Mouse (Mus musculus): Measurements from ENCODE around the gene Btbd9.

DNA sequence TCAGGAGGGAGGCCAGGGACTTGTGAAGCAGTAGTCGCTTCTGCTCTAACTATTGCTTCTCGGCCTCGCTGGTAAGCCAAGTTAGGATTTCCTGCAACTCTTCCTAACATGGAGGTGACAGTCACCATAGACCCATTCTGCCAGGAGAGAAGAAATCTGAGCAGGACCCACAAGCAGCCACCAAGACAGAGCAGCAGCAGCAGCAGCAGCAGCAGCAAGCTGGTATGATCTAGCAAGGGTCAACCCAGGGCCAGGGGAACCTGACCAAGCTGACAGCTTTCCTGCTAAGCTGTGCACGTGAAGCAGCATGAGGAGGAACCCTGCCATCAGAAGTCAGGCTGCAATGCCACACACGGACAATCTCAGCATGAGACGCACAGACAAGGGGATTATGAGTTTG is 244.9 kb downstream of the Btbd9 start:
- TF ChIP-seq CTCF (IDR thresholded peaks at IDR 0.05; ENCODE audit: low read depth, low read length), result no peak
- no peak for TF ChIP-seq EP300 (IDR thresholded peaks at IDR 0.05; ENCODE audit: insufficient read depth, low read depth, low read length)
- no peak for TF ChIP-seq POLR2A (IDR thresholded peaks at IDR 0.05; ENCODE audit: insufficient read depth, low read length)
